Mouse (Mus musculus) Patski (cell line): ENCODE measurements around the gene Pkn1. TPM values are rescaled to one million over a fixed set of nuclear protein-coding genes. Genes with fewer than 3 reads are reported as not detected.

Experiments
- ATAC-seq: fragments of 100-300 bp; one replicate; pipeline ENCODE4 v1.8.0; 2021
- CTCF ChIA-PET: fragments of 350-600 bp; sonication (Branson Sonifier 250); formaldehyde crosslinking; loops from one replicate; lab custom pipeline; 2022; ENCODE audit warnings: inconsistent platforms; lab: Charles Lee
- POLR2A ChIA-PET: fragments of 350-600 bp; sonication (Branson Sonifier 250); formaldehyde crosslinking; loops from one replicate; lab custom pipeline; 2022; ENCODE audit warnings: antibody characterized with exemption, inconsistent platforms; lab: Charles Lee
- DNase-seq: peaks from one replicate; pipeline ENCODE4 v3.0.0-alpha.2; 2011; ENCODE audit warnings: low read depth, low spot score
- H3K27me3 ChIP-seq: fragments of 371-371 bp; one replicate; pipeline ENCODE4 v1.5.1; 2021
- CTCF ChIP-seq: fragments of 100-300 bp; IDR thresholded peaks from one replicate; pipeline ENCODE4 v1.5.1; 2021
- in situ Hi-C: fragments of 300-500 bp; cut with MboI; formaldehyde crosslinking; loops from 3 replicates; pipeline ENCODE4 v1.11.1; 2018; ENCODE audit warnings: low pct_unique_long_range_greater_than_20kb, mixed read lengths
- polyA plus RNA-seq: library from polyadenylated mRNA; unstranded; gene quantifications from one replicate; pipeline ENCODE4 v1.2.3, GENCODE M21; 2021

The Pkn1 gene
- polyA plus RNA-seq, 1 experiment from 2014 or later: 68.6 TPM

DNA sequence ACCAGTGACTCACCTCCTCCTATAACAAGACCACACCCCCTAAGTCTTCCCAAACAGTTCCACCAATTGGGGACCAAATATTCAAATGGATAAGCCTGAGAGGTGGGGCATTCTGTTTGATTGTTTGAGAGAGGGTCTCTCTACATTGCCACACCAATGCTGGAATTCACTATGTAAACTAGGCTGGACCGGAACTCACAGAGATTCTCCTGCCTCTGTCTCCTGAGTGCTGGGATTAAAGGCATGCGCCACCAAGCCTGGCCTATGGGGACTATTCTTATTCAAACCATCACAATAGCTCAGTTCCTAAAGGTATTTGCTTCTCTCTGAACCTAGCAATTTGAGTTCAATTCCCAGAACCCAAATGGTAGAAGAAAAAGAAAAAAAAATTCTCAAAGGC is 80.4 kb downstream of the Pkn1 start:
- in situ Hi-C loops: no loop called here
- ATAC-seq (no peak), DNase-seq (no peak)
- POLR2A ChIA-PET: interaction anchor here (1.5 kb wide), 1 partner anchor 10 kb away, joined by 3 read pairs; the partner anchor contains the start of gene Dnajb1
- CTCF ChIA-PET: interaction anchor here (1.0 kb wide), 1 partner anchor 22 kb away, joined by 4 read pairs; no protein-coding TSS in a partner anchor
- TF ChIP-seq CTCF: no peak
- no peaks in the 10 kb centered on the region for H3K27me3 ChIP-seq

DNA sequence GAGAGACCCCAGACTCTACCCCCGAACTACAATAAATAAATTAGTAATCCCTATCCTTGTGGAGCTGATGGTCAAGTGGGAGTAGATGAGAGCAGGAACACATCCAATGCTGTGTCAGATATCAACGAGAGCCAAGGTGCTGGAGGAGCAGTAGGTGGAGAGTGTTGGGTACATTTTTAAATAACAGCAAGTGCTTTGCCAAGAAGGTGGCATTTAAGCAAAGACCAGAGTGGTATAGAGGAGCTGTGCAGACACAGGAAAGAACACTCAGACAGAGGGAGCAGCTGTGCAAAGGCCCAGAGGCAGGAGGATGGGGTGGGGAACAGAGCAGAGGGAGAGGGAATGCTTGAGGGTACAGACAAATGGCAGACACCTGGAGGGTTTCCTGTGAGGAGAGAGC is 81.9 kb downstream of the Pkn1 start:
- DNase-seq: no peak
- no peak for TF ChIP-seq CTCF
- ChIA-PET POLR2A (interaction anchor here (1.5 kb wide), 1 partner anchor 9 kb away, joined by 3 read pairs; the partner anchor contains the start of gene Dnajb1), CTCF (no interaction called here)
- in situ Hi-C loops: no loop called here
- ATAC-seq: no peak
- no peaks in the 10 kb centered on the region for H3K27me3 ChIP-seq

DNA sequence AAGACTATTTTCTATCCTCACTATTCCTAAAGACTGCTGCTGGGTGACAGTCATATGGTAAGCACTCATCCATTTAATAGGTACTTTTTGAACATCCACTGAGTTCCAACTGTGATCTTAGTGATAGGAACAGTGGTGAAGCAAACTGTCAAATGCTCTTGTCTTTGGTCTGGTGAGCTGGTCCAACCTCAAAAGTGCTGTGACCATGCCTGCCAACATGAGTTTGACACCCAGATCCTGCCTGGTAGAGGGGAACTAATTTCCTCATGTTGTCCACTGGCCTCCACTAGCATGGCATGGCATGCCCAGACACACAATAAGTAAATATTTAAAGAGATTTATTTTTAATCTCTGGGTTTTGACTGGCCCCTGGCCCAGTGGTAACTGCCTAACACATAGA is 82.4 kb downstream of the Pkn1 start:
- POLR2A ChIA-PET: no interaction called here
- no peak for ATAC-seq
- DNase-seq: no peak
- TF ChIP-seq CTCF: no peak
- CTCF ChIA-PET: no interaction called here
- in situ Hi-C loops: no loop called here
- H3K27me3 ChIP-seq: no peaks in the 10 kb centered on the region

Other genes with a start within 250 kb of the Pkn1 start
- 95.5 TPM for gene Scoc, start 240.8 kb downstream of the Pkn1 start, polyA plus RNA-seq
- gene Olfr370, start 163.4 kb downstream of the Pkn1 start, polyA plus RNA-seq: 0.04 TPM
- gene Ndufb7, start 132.5 kb downstream of the Pkn1 start, polyA plus RNA-seq: 247 TPM
- 275 TPM for gene Tecr, start 91.2 kb downstream of the Pkn1 start, polyA plus RNA-seq
- gene Dnajb1, start 91.0 kb downstream of the Pkn1 start, polyA plus RNA-seq: 39.9 TPM
- 133 TPM for gene Gipc1, start 46.5 kb downstream of the Pkn1 start, polyA plus RNA-seq
- gene Ptger1, start 32.5 kb downstream of the Pkn1 start, polyA plus RNA-seq: 3.1 TPM
- 70.9 TPM for gene Ddx39, start 16.0 kb upstream of the Pkn1 start, polyA plus RNA-seq
- 77.0 TPM for gene Adgre5, start 42.1 kb upstream of the Pkn1 start, polyA plus RNA-seq
- gene Adgrl1, start 200.9 kb upstream of the Pkn1 start, polyA plus RNA-seq: 51.2 TPM